Mouse (Mus musculus) R1 (cell line): ENCODE data around the gene Ccdc169.
A peak's percentile ranks its signal among the peaks of the same experiment; 100 is the strongest.

Source experiments
- DNase-seq: peaks from one replicate; pipeline ENCODE4 v3.0.0-alpha.2; 2018; ENCODE audit warnings: low read depth, low spot score

Gene Ccdc169

GRCm38 (mm10) chr3:55122336-55122870, 14.7 kb upstream of the Ccdc169 start:
- no peak for DNase-seq

- no peak for DNase-seq
Observed at GRCm38 (mm10) chr3:55123064-55123463, 14.1 kb upstream of the Ccdc169 start.

DNA sequence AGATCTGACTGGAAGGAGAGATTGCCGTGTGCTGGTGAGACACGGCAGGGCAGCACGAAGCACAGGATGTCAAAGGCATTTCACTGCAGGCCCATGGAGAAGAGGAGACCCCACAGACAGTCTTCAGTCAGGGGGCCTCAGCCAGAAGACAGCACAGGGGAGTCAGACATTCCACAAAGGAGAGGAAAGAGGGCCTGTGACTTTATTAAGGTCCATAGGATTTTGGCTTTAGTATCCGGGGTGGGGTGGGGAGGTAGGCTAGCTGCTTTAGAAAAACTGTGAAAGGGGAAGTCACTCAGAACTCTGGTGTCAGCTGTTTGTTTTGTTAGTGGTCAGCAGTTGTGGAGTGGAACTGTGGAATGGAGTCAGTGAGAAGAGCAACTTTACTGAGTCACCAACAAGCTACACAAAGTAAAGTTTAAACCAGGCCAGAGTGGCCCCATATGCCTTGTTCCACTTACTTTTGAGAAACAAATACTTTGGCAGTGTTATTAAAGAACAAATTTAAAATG, 7.9 kb upstream of the Ccdc169 start:
- DNase-seq: no peak

GRCm38 (mm10) chr3:55131576-55132233, 5.4 kb upstream of the Ccdc169 start:
- DNase-seq: peak; percentile 86

DNA sequence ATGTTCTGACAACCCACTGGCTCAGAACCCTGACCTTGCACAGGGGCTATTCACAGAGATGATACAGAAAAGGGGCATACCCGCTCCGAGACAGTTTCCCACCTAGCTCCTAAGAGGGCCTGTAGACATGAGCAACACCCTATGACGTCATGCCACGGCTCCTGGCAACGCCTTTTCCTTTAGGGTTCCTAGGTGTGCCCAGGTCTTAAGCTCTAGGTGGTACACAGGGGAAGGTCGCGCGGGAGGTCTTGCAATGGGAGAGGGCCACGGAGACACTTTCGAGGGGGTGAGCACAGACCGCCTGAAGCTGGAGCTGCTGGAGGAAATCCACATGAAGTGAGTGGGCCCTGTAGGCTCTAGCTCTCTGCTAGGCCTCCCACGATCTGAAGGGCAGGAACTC, 2.7 kb downstream of the Ccdc169 start:
- DNase-seq: peak; percentile 43

GRCm38 (mm10) chr3:55141401-55141800, 4.3 kb downstream of the Ccdc169 start:
- no peak for DNase-seq

GRCm38 (mm10) chr3:55144916-55145315, 7.8 kb downstream of the Ccdc169 start:
- no peak for DNase-seq

- no peak for DNase-seq
Observed at GRCm38 (mm10) chr3:55146441-55146840, 9.3 kb downstream of the Ccdc169 start.

DNA sequence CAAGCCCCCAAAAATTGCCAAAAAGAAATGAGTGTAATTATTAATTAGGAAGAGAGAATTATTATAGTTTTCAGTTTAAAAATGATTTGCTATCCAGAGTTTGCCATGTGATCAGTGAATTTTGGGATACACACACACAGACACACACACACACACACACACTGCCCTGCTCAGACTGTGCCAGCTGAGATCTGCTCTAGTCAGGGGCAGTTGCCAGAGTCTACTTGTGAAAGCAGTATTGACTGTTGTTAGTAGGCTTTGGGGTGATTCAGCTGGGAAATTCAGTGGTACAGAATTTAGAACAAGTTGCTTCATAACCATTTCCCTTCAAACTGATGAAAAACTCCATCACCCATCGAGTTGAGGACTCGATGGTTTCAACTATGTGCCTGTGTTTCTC, 10.0 kb downstream of the Ccdc169 start:
- DNase-seq: no peak

DNA sequence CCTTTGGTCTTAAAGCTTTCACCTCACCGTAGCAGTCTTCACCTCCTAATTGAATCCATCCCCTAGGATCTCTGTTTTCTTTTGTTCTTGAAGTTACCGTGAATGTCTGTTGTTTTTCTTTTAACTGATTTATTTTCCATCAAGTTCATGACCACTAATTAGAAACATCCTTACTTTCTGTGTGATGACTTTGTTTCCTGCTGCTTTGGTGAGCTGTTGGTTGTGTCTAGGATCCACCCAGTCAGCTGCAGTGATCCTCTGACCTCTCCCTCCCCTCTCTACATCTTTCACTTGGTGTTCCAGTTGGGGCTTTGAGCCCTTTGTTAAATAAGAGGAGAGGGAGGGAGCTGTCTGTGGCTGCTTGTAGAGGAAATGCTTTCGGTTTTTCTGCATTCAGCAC, 11.0 kb downstream of the Ccdc169 start:
- no peak for DNase-seq

DNA sequence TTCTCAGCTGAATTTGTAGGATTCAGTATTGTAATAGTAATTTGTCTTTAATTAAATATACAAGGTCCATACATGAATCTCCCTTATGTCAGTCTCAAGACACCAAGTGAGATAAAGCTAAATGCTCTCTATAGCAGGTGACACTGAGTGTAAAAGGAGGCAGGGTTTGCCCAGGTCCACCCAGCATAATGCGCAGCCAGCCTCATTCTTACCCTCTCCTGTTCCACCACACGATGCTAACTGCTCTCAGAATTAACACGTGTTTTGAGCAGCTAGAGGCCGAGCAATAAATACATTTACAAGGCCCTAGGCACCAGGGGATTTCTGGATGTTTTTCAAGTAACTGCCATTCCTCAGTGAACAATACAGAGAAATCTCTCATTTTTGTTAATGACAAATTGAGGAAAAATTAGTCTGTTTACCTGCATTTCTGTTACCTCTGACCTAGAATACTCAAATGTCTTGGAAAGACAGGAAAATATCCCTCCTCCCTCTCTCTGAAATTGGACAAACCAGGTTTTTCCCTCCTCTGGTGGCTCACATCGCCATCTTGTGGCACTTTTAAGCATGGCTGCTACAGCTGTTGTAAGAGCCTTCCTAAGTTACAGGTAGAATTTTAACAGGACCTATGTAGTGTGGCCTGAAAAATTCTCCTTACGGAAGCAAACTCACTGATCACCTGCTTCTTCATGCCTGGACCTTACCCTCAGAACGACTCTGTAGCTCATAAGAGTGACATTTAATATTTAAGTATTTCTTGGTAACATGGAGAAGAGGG, 14.7 kb downstream of the Ccdc169 start:
- DNase-seq: peak; percentile 56

DNA sequence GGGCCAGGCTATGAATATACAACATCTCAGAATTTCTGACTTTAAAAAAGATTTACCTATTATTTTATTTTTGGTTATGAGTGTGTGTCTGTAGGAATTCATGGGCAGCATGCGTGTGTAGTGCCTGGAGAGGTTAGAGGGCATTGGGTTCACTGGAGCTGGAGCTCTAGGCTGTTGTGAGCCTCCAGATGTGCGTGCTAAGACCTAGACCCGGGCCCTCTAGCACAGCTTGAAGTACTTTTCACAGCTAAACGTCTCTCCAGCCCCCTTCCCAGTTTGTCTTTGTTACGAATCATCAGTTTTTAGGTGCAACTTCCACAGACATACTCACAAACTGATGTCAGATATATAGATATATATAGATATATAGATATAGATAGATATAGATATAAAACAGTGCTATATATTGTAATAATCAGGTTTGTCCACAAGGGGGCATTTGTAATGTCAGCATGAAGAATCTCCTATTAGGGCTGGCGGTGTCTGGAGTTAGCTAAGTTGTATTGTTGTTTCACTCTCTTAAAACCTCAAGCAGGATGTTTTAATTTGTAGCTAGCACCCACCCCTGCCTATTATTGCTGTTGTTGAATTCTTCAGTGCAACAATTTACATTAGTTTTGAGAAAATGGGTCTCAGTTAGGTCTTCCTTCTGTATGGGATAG, 15.7 kb downstream of the Ccdc169 start:
- DNase-seq: peak; percentile 48

DNA sequence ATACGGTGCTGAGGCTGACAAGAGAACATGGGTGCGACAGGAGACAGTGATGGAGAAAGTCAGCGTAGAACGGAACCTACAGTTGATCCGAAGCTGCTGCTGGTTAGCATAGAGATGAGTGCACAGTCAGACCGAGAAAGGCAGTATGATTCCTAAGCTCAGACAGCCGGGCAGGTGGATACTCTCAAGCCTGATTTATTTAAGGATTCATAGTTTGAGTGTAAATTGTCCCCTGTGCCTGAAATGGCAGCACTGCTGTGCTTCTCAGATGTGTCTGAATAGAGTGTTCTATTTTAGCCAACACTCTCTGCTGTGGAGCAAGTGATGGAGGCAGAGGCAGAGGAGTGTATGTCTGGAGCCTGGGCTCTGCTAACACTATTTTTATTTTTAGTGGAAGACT, 17.0 kb downstream of the Ccdc169 start:
- no peak for DNase-seq

DNA sequence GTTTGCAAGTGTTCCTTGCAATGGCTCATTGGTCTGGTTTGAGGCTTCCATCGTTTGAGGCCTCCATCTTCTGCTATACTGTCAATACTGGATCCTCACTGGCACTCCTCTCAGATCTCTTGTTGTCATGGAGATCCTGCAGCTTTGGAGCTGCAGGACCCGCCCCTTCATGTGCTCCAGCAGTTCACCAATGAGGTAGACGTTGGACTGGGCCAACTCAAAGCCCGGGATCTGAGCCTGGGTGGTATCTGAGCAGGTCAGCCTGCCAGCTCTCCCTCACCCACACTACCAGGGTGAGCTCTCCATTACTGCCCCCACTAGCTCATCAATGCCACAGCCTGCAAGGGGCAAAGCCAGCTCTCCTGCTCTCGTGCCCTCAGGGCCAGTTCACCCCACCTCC, 20.3 kb downstream of the Ccdc169 start:
- DNase-seq: peak; percentile 22

DNA sequence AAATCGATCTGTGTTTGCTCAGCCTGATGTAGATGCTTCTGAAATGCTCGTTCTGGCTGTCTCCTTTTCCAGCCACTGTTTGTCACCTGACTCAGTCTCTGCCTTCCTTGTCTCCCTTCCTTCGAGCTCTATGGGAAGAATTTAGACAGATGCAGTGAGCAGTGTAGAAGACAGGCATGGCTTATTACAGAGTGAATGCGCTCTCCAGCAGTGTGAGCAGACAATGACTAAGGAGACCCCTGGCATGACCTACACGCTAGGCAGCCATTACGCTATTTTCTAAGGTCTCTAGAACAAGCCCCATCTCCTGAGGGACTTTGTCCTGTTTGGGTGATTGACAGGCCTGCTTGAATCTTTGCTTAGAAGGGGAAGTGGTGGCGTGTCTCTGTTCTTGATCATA, 24.0 kb downstream of the Ccdc169 start:
- DNase-seq: no peak

DNA sequence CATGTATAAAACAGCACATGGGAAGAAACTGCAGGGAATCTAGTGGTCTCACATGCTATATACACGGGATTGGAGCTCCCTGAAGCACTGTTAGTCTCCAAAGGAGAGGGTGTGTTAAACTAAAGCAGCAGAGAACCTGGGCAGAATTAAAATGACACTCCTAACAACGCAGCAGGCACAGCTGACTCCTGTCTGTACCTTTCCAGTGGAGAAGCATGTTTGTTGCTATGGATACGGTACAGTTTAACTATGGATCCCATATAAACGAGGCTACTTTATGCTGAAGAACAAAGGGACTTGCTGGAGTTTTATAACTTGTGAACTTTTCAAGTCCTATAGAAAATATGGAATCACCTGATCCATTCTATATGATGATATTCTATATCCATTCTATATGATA, 26.4 kb downstream of the Ccdc169 start:
- no peak for DNase-seq

GRCm38 (mm10) chr3:55172478-55172877, 35.3 kb downstream of the Ccdc169 start:
- no peak for DNase-seq

DNA sequence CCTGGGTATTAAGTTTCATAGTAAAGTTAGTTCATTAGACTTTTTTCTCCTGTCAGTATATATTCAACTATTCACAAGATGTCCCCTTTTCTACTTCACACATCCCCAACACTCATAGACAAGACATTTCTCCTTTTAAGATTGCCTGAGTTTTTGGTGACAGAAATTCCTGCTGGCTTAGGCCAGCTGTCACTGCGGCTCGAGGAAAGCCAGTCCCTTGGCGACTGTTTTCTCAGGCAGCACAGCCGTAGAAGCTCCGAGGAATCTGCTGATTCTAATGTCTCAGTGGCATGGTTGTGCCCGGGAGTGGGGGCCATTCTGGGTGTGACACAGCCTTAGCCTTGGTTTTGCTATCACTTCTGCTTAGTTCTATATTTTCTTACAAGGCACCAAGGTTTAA, 40.1 kb downstream of the Ccdc169 start:
- DNase-seq: no peak

DNA sequence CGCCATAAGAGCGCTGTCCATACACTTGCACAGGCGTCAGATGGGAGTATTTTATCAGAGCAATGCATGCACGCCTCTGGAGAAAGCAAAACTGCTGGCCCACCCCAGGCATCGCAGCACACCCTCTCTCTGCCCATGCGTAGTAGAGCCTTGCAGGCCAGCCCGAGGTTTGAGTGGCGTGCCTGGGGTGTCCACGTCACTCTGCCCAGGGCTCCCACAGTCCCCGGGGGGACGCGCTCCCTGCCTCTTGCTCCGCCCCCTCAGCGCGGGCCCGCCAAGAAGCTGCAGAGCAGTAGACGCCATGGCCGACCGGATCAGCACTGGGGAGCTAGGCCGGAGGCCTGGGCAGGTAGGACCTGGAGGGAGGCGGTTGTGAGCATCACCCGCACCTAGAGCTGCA, 44.6 kb downstream of the Ccdc169 start, which contains the start of gene Sohlh2:
Gene Sohlh2 (plus strand): TSS at position 263 of the 400 bp plus-strand sequence.
- DNase-seq: peak; percentile 80

DNA sequence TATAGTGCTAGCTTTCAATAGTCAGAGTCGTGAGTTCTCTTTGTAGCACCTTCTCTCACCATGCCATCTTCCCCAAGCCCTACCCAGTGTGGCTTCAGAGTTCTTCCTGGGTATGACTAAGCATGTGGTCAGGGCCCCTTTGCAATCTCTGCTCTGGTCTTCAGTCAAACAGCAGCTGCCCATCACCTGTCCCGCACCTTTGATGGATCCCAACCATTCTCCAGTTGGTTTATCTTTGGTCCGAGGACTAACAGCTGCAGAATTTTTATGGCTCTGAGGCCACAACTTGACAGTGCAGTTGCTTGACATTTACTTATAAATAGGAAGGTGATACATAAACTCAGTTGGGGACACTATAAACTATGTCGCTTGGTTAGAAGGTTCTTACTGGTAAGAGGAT, 54.5 kb downstream of the Ccdc169 start:
- DNase-seq: no peak

GRCm38 (mm10) chr3:55193351-55193750, 56.2 kb downstream of the Ccdc169 start:
- no peak for DNase-seq

DNA sequence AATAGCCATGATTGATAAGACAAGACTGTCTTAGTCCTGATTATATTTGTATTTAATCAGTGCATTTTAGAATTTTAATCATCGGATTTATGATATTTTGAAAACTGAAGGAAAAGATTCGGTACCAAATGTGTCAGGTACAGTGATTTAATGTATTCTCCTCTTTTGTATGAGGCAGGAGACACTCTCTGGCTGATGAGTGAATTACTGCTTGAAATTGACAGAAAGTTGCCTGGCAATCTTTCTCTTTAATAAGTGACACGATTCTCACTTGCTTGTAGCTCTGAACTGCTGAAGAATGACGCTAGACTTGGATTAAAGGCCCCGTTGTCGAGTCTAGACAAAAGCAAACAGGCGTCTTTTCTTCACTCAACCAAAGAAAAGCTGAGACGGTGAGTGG, 57.7 kb downstream of the Ccdc169 start:
- no peak for DNase-seq
